Mouse (Mus musculus) CD4-positive naive resting alpha-beta T cell, adult 76 days (primary cell): ENCODE data around the gene Serpina3g. TPM values are rescaled to one million over a fixed set of nuclear protein-coding genes. Genes with fewer than 3 reads are reported as not detected.

Experiments used
- total RNA-seq: library from RNA; stranded (reverse); gene quantifications from one replicate; pipeline ENCODE4 v1.2.4, GENCODE M21; 2023

Serpina3g gene
- total RNA-seq, result 12.3 TPM

GRCm38 (mm10) chr12:104235915-104236314, at the start of gene Serpina3g:
Gene Serpina3g (plus strand): TSS chr12:104236245.

GRCm38 (mm10) chr12:104214445-104214753, 21.6 kb upstream of the Serpina3g start, which contains the start of gene Serpina3f:
Gene Serpina3f (plus strand): TSS chr12:104214544.

DNA sequence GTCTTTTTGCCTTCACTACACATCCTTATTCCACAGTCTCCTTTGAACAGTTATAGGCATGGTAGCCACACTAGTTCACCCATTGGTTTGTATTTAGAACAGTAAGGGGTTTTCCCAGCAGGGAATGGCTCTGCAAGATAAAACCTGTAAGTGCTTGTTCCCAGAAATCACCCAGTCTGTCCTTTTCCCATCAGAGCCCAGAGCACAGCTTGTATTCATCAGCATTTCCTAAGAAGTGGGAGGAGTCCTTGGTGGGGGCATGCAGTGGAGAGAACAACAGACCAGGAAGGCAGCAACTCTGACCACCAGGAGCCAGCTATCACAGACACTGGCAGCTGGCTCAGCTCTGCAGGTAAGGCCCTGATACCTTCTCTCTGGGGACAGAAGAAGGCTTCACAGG, 26.8 kb downstream of the Serpina3g start, which contains the start of gene Serpina3i:
Serpina3i (plus strand) TSS at position 260 of the 400 bp plus-strand sequence.

Other genes with a start within 250 kb of the Serpina3g start
- gene Serpina11, start 246.3 kb upstream of the Serpina3g start, total RNA-seq, result not detected
- not detected for gene Serpina9, start 222.5 kb upstream of the Serpina3g start, total RNA-seq
- gene Serpina12, start 191.8 kb upstream of the Serpina3g start, total RNA-seq, result not detected
- gene Serpina5, start 135.1 kb upstream of the Serpina3g start, total RNA-seq, result not detected
- not detected for gene Serpina3a, start 123.5 kb upstream of the Serpina3g start, total RNA-seq
- not detected for gene Serpina3b, start 108.2 kb upstream of the Serpina3g start, total RNA-seq
- not detected for gene Serpina3c, start 82.4 kb upstream of the Serpina3g start, total RNA-seq
- 1.1 TPM for gene Serpina3f, start 21.7 kb upstream of the Serpina3g start, total RNA-seq
- not detected for gene Serpina3i, start 26.9 kb downstream of the Serpina3g start, total RNA-seq
- gene Serpina3j, start 78.3 kb downstream of the Serpina3g start, total RNA-seq, result not detected
- not detected for gene Serpina3k, start 102.2 kb downstream of the Serpina3g start, total RNA-seq
- gene Serpina3m, start 102.2 kb downstream of the Serpina3g start, total RNA-seq, result not detected
- not detected for gene Serpina3n, start 170.5 kb downstream of the Serpina3g start, total RNA-seq
- not detected for gene Gsc, start 237.1 kb downstream of the Serpina3g start, total RNA-seq